Mouse (Mus musculus) cerebellum, adult 9-11 months (tissue): ENCODE measurements around the gene Pip5kl1.

Experiments used
- DNase-seq: peaks from one replicate; pipeline ENCODE4 v3.0.0; 2022

The Pip5kl1 gene

GRCm38 (mm10) chr2:32549171-32549570, 25.4 kb upstream of the Pip5kl1 start:
- no peak for DNase-seq

GRCm38 (mm10) chr2:32549764-32550163, 24.8 kb upstream of the Pip5kl1 start:
- peak; percentile 37 for DNase-seq

- DNase-seq, result no peak
Measured at GRCm38 (mm10) chr2:32551236-32551635, 23.4 kb upstream of the Pip5kl1 start.

- DNase-seq, result no peak
Measured at GRCm38 (mm10) chr2:32553592-32554148, 20.9 kb upstream of the Pip5kl1 start.

- no peak for DNase-seq
Measured at GRCm38 (mm10) chr2:32555484-32555883, 19.1 kb upstream of the Pip5kl1 start.

- DNase-seq, result no peak
Measured at GRCm38 (mm10) chr2:32556019-32556418, 18.6 kb upstream of the Pip5kl1 start.

- DNase-seq, result peak; percentile 50
Measured at GRCm38 (mm10) chr2:32559570-32559969, 15.0 kb upstream of the Pip5kl1 start.

GRCm38 (mm10) chr2:32566536-32567063, 8.0 kb upstream of the Pip5kl1 start:
- DNase-seq, result peak; percentile 74

GRCm38 (mm10) chr2:32568149-32568548, 6.4 kb upstream of the Pip5kl1 start:
- DNase-seq, result peak; percentile 72

GRCm38 (mm10) chr2:32568941-32569340, 5.7 kb upstream of the Pip5kl1 start:
- DNase-seq, result peak; percentile 58

GRCm38 (mm10) chr2:32570698-32571494, 3.7 kb upstream of the Pip5kl1 start, which contains the start of gene Dpm2:
Gene Dpm2 (plus strand): TSS chr2:32570858.
- peak; percentile 92 for DNase-seq

GRCm38 (mm10) chr2:32572196-32572595, 2.4 kb upstream of the Pip5kl1 start:
- peak; percentile 57 for DNase-seq

- peak; percentile 80 for DNase-seq
Measured at GRCm38 (mm10) chr2:32574901-32575585, 446 bp downstream of the Pip5kl1 start.

GRCm38 (mm10) chr2:32575586-32576160, 1.1 kb downstream of the Pip5kl1 start, which contains the start of gene 9430097D07Rik:
Gene 9430097D07Rik (minus strand): TSS chr2:32575684.
- DNase-seq, result peak; percentile 84

GRCm38 (mm10) chr2:32576532-32576931, 1.9 kb downstream of the Pip5kl1 start:
- DNase-seq, result peak; percentile 50

GRCm38 (mm10) chr2:32578146-32579046, 3.8 kb downstream of the Pip5kl1 start:
- DNase-seq, result peak; percentile 71

- DNase-seq, result peak; percentile 78
Measured at GRCm38 (mm10) chr2:32581450-32582095, 7.0 kb downstream of the Pip5kl1 start.

- peak; percentile 86 for DNase-seq
Measured at GRCm38 (mm10) chr2:32582830-32583799, 8.5 kb downstream of the Pip5kl1 start.

GRCm38 (mm10) chr2:32585149-32585714, 10.6 kb downstream of the Pip5kl1 start:
- peak; percentile 62 for DNase-seq

GRCm38 (mm10) chr2:32586871-32587351, 12.3 kb downstream of the Pip5kl1 start, which contains the start of gene St6galnac4:
Gene St6galnac4 (plus strand): TSS chr2:32587095.
- DNase-seq, result peak; percentile 92
